In genomic region chr3:93608970-93609369, GRCm38 (mm10) we compare ENCODE assay signal across 10 mouse cellular contexts. TPM values are rescaled to one million over a fixed set of nuclear protein-coding genes. Genes with fewer than 3 reads are reported as not detected.
DNase-seq lines count a peak whose midpoint lies in the region; ATAC-seq and TF ChIP-seq lines count a peak whose summit lies in the region.
"Not testable (repeated sequence)": the region's sequence is repeated elsewhere in the genome, so short reads cannot be mapped to it uniquely, and the experiment has no call there.
"Had no signal": no experiment of that assay in that cellular context is flagged by ENCODE, and none has a peak within 500 bp of the region (broad histone marks: within the 10 kb centered on the region; RNA-seq: fewer than 3 reads in every experiment).

No protein-coding gene starts in this region.

- not testable (repeated sequence) for H3K9ac ChIP-seq in forebrain, embryonic 14.5 days (ENCODE audit: low read length); hindbrain, embryonic 14.5 days; lung, embryonic 14.5 days; stomach, postnatal 0 days (ENCODE audit: low read length)

- H3K27me3 ChIP-seq in E14TG2a.4 (ENCODE audit: insufficient read depth, low read length); forebrain, embryonic 14.5 days (replicated peaks; ENCODE audit: control insufficient read depth, insufficient read depth, low read length); hindbrain, embryonic 14.5 days (ENCODE audit: control insufficient read depth, insufficient read depth, low read length); lung, embryonic 14.5 days (ENCODE audit: insufficient read depth, low read length); stomach, postnatal 0 days (ENCODE audit: control insufficient read depth, insufficient read depth, low read length): not testable (repeated sequence)

- not testable (repeated sequence) for H3K36me3 ChIP-seq in E14TG2a.4 (ENCODE audit: insufficient read depth, low read length); forebrain, embryonic 14.5 days (ENCODE audit: control insufficient read depth, insufficient read depth, low read length); hindbrain, embryonic 14.5 days (replicated peaks; ENCODE audit: control insufficient read depth, insufficient read depth); lung, embryonic 14.5 days (ENCODE audit: insufficient read depth); stomach, postnatal 0 days (ENCODE audit: control insufficient read depth, insufficient read depth, low read length)

- H3K4me3 ChIP-seq in E14TG2a.4 (replicated peaks; ENCODE audit: low read length); forebrain, embryonic 14.5 days (ENCODE audit: low read depth, low read length); hindbrain, embryonic 14.5 days (replicated peaks; ENCODE audit: low read length); lung, embryonic 14.5 days (ENCODE audit: low read depth, low read length); stomach, postnatal 0 days (ENCODE audit: low read depth, low read length): not testable (repeated sequence)

- not testable (repeated sequence) for H3K27ac ChIP-seq in forebrain, embryonic 14.5 days (ENCODE audit: low read depth, low read length); hindbrain, embryonic 14.5 days; lung, embryonic 14.5 days (ENCODE audit: low read depth); stomach, postnatal 0 days (replicated peaks)

- peak; percentile 39 for TF ChIP-seq CTCF in E14TG2a.4 (conservative IDR thresholded peaks at IDR 0.05; ENCODE audit: low read length)
- TF ChIP-seq CTCF in lung, embryonic 14.5 days (IDR thresholded peaks at IDR 0.05; ENCODE audit: low read depth) = peak; percentile 65
- TF ChIP-seq CTCF in stomach, postnatal 0 days (IDR thresholded peaks at IDR 0.05; ENCODE audit: low read depth) = peak; percentile 81

- DNase-seq in adrenal gland, postnatal 25 days = peak; percentile 12
- DNase-seq in forebrain, embryonic 14.5 days (ENCODE audit: low spot score) = peak; percentile 38
- DNase-seq in hindbrain, embryonic 14.5 days (ENCODE audit: low spot score); stomach, postnatal 0 days (ENCODE audit: low spot score): not testable (repeated sequence)
- DNase-seq in layer of hippocampus, adult 11-12 months (ENCODE audit: low spot score) = peak; percentile 19
- DNase-seq in lung, embryonic 14.5 days = peak; percentile 59
- DNase-seq in naive thymus-derived CD4-positive, alpha-beta T cell, adult 2 months (ENCODE audit: low read depth) = peak; percentile 49

- H3K4me1 ChIP-seq in E14TG2a.4 (replicated peaks; ENCODE audit: low read depth, low read length); forebrain, embryonic 14.5 days (ENCODE audit: control insufficient read depth, insufficient read depth, low read length); hindbrain, embryonic 14.5 days (replicated peaks; ENCODE audit: control insufficient read depth, insufficient read depth, low read length); lung, embryonic 14.5 days (ENCODE audit: insufficient read depth); stomach, postnatal 0 days (replicated peaks; ENCODE audit: control insufficient read depth, insufficient read depth): not testable (repeated sequence)

- not testable (repeated sequence) for H3K4me2 ChIP-seq in forebrain, embryonic 14.5 days (ENCODE audit: low read length); hindbrain, embryonic 14.5 days (replicated peaks); lung, embryonic 14.5 days; stomach, postnatal 0 days (replicated peaks; ENCODE audit: low read depth)

- H3K9me3 ChIP-seq in E14TG2a.4 (ENCODE audit: low read length); forebrain, embryonic 14.5 days (replicated peaks; ENCODE audit: control insufficient read depth, low read length); hindbrain, embryonic 14.5 days (ENCODE audit: control insufficient read depth, low read length); lung, embryonic 14.5 days (ENCODE audit: low read depth, low read length); stomach, postnatal 0 days (ENCODE audit: control insufficient read depth, low read length): not testable (repeated sequence)

- not testable (repeated sequence) for TF ChIP-seq EP300 in stomach, postnatal 0 days (optimal IDR thresholded peaks at IDR 0.05)

- 0 out of 2 replicates have a peak, but pooled peaks have one; percentile 54 for ATAC-seq in forebrain, embryonic 14.5 days
- peak; percentile 59; the same call in 1 of the 2 replicates for ATAC-seq in hindbrain, embryonic 14.5 days (ENCODE audit: low FRiP score)
- peak; percentile 68; the same call in 1 of the 2 replicates for ATAC-seq in lung, embryonic 14.5 days (ENCODE audit: insufficient read depth)
- ATAC-seq in stomach, postnatal 0 days (ENCODE audit: low FRiP score, low TSS enrichment) = not testable (repeated sequence)

RNA-seq across cellular contexts. Expression of gene Tdpoz2, which starts 43.5 kb away (rescaled TPM):
- total RNA-seq in adrenal gland, postnatal 25 days (2021) = 0.82 TPM in 1 of 2 replicates, not detected in the other
- not detected in 2 replicates for polyA plus RNA-seq in forebrain, embryonic 14.5 days (2014; fragmentation: Nextera tagmentation; extraction: Ambion mirVana)
- polyA plus RNA-seq in hindbrain, embryonic 14.5 days (2014; fragmentation: Nextera tagmentation; extraction: Ambion mirVana) = not detected in 2 replicates
- not detected in 2 replicates for polyA plus RNA-seq in lung, embryonic 14.5 days (2014; fragmentation: Nextera tagmentation; extraction: Ambion mirVana)
- not detected in 2 replicates for polyA plus RNA-seq in stomach, postnatal 0 days (2015; fragmentation: Nextera tagmentation; extraction: Ambion mirVana)
- total RNA-seq: gastrocnemius, postnatal 10 days had no signal
- polyA plus RNA-seq: limb, embryonic 10.5 days had no signal

RNA-seq across cellular contexts. Expression of gene S100a10, which starts 54.1 kb away (rescaled TPM):
- 138 and 144 TPM in 2 replicates for total RNA-seq in adrenal gland, postnatal 25 days (2021)
- 121 and 131 TPM in 2 replicates for polyA plus RNA-seq in forebrain, embryonic 14.5 days (2014; fragmentation: Nextera tagmentation; extraction: Ambion mirVana)
- polyA plus RNA-seq in hindbrain, embryonic 14.5 days (2014; fragmentation: Nextera tagmentation; extraction: Ambion mirVana) = 172 and 201 TPM in 2 replicates
- polyA plus RNA-seq in lung, embryonic 14.5 days (2014; fragmentation: Nextera tagmentation; extraction: Ambion mirVana) = 196 and 220 TPM in 2 replicates
- polyA plus RNA-seq in stomach, postnatal 0 days (2015; fragmentation: Nextera tagmentation; extraction: Ambion mirVana) = 314 and 375 TPM in 2 replicates
